Mouse (Mus musculus) right cerebral cortex, postnatal 25 days (tissue): ENCODE data around the gene Tmem114.
A peak's percentile ranks its signal among the peaks of the same experiment; 100 is the strongest.

Source experiments
- DNase-seq: peaks from one replicate; pipeline ENCODE4 v3.0.0; 2022

Tmem114 gene

DNA sequence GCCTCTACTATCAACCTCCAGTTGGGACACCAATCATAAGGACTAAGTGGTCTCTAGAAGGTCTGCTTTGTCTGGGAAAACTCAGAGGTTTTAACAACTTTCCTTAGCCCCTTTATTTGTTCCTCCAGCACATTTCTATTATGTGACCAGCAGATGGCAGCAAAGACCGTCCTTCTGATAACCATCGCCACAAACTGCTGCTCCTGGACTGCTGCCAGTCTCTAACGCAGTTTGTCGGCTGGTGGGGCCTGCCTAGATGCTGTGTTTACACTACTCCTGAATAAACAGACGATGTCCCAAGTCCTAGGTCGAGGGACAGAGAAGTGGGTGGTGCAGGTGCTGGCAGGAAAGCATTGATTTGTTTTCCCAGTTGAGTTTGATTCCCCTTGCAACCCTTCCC, 18.2 kb downstream of the Tmem114 start:
- DNase-seq: peak; percentile 44

DNA sequence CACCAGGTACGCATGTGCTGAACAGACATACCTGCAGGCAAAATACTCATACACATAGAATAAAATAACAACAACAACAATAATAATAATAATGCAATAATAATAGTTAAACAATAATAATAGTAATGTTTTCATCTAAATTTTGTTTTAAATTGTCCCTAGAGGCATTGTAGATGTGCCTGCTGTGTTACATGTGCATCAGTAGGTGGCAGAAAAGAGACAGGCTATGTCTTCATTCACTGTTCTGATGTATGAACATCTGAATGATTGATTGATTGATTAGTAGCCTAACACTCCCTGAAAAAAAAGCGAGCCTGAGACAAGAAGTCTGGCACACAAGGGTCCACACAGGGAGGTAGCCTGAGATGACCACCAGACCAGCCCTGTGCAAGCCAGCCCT, 22.3 kb downstream of the Tmem114 start:
- no peak for DNase-seq

DNA sequence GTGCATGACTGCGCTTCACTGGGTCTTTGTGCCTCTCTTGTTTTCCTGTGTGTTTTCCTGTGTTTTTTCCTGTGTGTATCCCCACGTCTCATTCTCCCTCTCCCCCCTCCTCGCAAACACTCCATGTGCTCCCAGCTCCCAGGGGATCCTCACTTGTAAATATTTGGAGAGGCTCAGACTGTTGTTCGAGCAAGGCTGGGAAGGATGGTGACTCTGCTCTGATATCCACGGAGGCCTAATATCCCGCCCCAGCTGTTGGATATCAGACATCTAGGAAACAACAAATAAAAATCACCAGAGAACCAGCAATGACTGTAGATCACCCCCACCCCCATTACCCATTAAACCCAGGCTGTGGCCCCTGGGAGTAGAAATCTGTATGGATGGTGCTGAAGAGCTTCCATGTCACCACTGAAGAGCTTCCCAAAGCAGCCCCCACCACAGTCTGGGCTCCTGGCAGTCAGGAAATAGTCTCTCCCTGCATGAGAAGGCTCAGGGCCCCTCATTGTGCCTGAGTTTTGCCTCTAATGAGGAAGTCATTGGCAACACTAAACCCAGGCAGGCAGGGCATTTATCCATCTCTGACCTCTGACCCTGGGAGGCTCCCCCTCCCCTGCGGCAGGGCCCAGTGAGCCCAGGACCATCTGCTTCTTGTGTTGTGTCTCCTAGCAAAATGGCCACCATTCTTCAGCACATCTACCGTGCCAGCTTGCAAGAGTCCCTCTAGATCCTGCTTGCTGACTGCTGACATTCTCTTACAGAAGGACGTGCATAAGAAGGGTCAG, 23.6 kb downstream of the Tmem114 start:
- no peak for DNase-seq

DNA sequence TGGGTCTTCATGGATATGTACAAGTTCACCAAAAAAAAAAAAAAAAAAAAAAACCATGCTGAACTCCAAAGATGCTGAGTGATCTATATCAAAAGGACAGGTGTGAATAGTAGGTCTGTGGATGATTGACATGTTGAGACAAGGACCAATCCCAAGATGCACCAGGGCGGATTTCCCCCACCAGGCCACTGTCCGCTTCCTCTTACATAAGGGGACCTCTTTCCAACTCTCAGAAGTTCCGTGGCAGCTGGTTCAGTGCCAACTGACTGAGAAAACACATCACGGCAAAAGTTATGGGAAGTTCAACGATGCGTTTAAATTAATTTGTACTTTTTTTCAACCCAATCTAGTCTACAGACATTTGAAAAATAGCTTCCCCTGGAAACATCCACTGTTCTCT, 25.1 kb downstream of the Tmem114 start:
- DNase-seq: no peak

DNA sequence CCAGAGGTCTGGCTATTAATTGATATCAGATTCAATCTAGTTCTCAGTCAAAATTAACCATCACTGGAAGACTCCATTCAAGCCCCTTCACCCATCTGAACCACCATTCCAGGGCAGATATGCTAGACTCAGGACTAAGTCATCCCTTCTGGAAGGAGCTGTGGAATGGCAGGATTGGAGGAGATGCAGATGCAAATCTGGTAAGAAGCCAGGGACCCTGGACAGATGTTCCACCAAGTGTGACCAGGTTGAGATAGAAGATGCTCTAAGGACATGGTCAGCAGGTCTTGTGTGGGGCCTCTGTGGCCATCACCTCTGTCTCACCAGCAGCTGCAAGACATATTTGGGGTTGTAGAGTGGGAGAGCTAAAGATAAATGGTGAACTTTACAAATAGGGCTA, 30.0 kb downstream of the Tmem114 start:
- no peak for DNase-seq

DNA sequence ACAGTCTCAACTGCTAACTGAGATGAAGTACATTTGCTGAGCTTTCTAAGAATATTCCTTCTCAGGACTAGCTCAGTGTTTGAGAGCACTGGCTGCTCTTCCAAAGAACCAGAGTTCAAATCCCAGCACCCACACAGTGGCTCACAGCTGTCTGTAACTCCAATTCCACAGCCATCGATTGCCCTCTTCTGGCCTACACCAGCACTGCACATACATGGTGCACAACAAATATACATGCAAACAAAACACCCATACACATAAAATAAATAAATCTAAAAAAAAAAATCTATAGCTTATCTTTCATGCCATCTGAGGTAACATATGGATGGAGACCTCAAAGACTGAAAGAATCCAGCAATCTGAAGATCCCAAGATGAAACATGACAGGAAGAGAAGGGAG, 36.4 kb downstream of the Tmem114 start:
- DNase-seq: no peak

DNA sequence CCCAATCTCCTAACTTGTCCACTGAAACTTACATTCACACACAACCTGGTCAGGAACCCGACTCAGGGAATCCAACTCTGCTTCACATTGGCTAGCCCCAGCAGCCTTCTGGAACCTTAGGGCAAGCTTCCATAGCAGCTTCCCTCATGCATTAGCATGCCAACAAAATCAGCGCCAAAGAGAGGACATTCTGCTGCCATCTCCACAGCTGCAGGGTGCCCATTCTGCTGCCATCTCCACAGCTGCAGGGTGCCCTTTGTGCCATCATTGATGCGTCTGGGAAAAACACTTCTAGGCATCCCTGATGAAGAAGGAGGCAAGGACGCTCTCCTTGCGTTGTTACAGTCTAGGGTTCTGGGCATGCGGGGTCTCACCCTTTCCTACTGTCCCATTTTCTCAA, 38.5 kb downstream of the Tmem114 start:
- no peak for DNase-seq

DNA sequence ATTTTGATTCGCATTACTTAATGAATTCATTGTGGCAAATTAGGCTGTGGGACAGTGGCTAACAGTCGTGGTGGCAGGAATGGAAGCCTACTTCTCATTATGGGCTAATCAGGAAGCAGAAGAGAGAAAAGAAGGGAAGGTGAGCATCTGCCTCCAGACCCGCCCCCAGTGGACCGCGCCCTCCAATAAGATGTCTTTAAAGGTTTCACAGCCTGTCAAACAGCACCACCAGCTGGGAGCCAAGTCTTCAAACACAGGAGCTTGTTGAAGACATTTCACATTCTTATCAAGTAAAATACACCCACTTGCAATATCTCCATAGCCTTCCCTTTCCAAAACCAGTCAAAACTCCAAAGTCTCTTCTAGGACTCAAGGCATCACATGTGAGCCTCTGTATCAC, 39.3 kb downstream of the Tmem114 start:
- DNase-seq: no peak

DNA sequence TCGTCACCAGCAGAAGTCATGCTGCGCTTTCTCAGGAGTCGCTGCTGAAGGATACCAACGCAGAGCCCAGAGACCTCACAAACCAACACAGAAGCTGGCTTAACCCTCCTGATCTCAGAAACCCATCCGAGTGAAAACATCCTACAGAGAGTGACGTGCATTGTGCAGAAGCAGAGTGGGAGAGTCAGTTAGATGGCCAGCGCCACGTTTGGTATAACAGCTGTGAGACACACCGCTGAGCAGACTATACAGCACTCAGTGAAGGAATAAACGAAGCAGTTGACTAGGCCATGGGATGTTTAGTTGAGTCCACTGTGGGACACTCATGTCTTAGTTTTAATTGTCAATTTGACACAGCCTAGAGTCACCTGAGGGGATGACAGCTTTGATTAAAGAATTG, 40.2 kb downstream of the Tmem114 start:
- DNase-seq: no peak

DNA sequence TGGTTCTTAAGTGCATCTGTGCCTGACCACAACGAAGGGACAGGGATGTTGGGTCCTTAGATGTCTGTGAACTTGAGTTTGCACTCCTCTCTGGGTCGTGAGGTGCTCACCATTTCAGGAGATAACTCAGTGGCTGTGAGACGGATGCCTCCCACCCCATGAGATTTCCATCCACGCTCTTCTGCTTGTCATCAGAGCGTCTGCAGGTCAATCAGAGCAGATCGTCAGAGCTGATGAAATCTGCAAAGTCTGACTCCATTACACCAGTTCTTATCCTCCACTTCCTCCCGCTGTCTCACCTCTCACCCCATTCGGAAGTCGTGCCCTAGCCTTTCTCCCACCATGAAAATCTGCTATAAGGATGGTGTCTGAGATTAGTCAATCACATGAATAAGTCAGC, 41.5 kb downstream of the Tmem114 start:
- no peak for DNase-seq

DNA sequence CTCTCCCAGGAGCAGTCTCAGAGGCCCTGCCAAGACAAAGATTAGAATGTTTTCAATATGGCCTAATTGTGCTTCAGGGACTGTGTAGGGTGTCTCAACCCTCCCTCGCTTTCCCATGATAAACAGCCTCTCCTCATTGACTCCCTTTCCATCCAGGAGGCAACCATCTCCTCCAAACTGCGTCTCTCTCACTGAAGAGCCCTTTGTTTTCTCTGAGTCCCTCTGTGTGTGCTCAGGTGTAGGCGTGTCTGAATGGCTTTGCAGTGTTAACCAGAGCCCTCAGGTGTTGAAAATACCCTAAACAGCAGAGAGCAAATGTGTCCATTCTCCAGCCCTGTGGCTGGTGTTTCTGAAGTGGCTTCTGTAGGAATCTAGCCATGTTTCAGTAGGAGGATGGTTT, 61.9 kb downstream of the Tmem114 start:
- DNase-seq: no peak
